Mouse (Mus musculus) frontal cortex, adult (tissue): ENCODE measurements around the gene Gm17428.

Source experiments
- ATAC-seq: cut with Nextera tagmentation; 2 replicates; pipeline ENCODE4 v1.9.2; 2017; ENCODE audit warnings: mild to moderate bottlenecking, moderate library complexity, mixed read lengths; ENCODE audit not compliant: low TSS enrichment

Gene Gm17428

DNA sequence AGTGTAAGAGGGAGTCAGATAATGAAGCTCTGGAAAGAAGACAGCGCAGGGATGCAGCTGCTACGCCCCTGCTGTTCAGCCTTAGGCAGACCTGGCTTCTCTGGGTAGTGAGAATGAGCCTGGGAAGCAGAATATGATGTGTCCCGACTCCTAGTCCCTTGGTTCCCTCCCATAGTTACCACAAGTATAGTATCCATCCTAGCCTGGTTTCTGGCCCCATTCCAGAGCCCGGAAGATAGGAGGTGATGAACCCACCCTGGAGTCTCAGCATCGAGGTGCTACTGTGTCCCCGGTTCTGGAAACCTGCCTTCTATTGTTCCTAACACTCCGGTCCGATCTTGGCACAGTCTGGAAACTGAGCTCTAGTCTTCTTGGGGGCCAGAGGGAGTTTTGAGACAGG lies 31.7 kb downstream of the Gm17428 start:
- ATAC-seq = no peak

DNA sequence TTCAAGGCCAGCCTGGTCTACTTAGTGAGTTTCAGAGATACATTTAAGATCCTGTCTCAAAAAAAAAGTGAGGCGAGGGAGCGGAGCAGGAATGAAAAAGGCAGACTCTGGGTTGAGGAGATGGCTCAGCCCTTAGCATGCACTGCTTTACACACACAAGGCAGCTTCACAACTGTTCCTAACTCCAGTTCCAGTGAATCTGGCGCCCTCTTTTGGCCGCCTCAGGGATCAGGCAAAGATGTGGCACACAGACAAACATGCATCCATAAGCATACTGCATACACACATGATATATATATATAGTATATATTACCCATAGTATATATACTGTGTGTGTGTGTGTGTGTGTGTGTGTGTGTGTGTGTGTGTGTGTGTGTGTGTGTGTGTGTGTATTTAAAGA lies 34.4 kb downstream of the Gm17428 start:
- ATAC-seq = no peak

- ATAC-seq = peak; percentile 65
Observed at GRCm38 (mm10) chr14:55014591-55014990, 37.9 kb downstream of the Gm17428 start.

DNA sequence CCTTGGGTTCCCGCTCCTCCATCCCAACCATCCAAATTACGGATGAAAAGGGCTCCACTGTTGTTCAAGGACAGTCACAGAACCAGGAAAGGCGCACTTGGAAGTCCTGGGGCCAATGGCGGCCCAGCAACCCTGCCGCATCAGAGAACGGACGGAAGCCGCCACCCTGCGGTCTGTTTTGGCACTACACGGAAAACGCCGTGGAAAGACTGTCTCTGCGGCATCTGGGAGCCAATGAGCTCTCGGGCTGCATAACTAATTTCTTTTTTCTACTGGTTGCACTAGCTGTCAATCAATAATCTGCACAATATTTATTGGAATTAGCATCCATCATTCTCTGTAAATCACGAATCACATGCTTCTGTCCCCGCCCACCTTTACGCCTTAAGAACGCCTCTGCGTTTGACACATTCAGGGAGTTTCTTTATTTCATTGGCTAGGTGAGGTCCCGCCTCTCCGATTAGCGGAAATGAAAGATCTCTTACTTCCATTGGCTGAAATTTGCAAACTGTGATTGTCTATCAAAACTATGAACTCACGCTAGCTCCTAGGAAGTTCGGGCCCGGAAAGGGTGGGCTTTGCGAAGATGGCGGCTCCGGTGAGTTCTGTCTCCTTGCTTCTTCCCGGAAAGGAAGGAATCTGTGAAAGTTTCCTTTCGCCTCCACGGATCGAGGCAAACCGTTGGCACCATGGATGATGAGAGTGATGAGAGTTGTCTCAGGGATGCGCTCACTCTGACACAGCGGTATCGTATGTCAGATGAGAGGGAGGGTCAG lies 38.4 kb downstream of the Gm17428 start, which contains the start of gene Ngdn:
Ngdn (plus strand) TSS at position 464 of the 776 bp plus-strand sequence.
- peak; percentile 89 for ATAC-seq

DNA sequence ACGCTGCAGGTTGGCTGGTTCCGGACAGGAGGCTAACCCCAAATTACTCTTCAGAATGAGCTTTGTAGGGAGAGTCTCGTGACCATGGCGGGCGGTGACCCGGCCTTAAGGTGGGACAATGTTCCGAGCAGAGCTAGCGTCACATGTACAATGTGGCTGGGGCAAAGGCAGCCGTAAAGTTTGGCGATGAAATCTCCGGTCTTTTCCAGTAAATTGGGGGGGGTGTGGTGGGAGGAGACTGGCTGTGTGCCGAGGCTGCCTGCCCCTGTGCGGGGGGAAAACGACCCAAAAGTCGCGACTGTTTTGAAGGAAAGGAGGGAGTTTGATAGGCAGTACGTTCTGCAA lies 39.0 kb downstream of the Gm17428 start:
- ATAC-seq = peak; percentile 14

- no peak for ATAC-seq
Observed at GRCm38 (mm10) chr14:55016876-55017275, 40.1 kb downstream of the Gm17428 start.

- ATAC-seq = no peak
Observed at GRCm38 (mm10) chr14:55020394-55020793, 43.7 kb downstream of the Gm17428 start.

GRCm38 (mm10) chr14:55023011-55023410 lies 46.3 kb downstream of the Gm17428 start:
- ATAC-seq = no peak

DNA sequence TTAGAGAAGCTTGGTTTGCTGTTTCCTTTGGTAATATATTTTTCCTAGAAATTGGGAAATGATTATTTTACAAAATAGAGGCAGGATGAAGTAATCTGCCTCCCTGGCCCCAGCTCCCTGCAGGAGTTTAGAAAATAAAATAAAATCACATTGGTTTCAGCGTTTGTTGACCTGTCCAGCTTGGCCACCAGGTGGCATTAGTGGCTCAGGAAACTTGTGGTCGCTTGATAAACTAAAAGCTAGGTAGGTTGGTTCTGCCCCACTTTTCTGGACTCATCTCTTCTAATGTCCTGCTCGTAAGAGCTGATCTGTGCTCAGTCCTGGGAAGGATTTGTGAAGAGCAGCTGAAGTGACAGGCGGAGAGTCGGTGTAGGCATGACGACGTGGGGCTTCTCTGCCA lies 47.5 kb downstream of the Gm17428 start:
- ATAC-seq = peak; percentile 48

- no peak for ATAC-seq
Observed at GRCm38 (mm10) chr14:55025527-55025926, 48.8 kb downstream of the Gm17428 start.
